Mouse (Mus musculus) limb, embryonic 11.5 days (tissue): Measurements from ENCODE around the gene Smim24. TPM values are rescaled to one million over a fixed set of nuclear protein-coding genes. Genes with fewer than 3 reads are reported as not detected.

Experiments
- ATAC-seq: fragments of 200-750 bp; cut with Nextera tagmentation; 2 replicates; pipeline ENCODE4 v1.8.0; 2017; ENCODE audit warnings: low read depth; ENCODE audit not compliant: insufficient number of reproducible peaks, low FRiP score, low TSS enrichment
- DNase-seq: peaks from one replicate; pipeline ENCODE4 v3.0.0-alpha.2; 2015; ENCODE audit warnings: low spot score
- H3K27ac ChIP-seq: fragments of 300-500 bp; sonication (generic); replicated peaks from 2 replicates; pipeline ENCODE4 v1.5.1; 2014; ENCODE audit warnings: low read depth, mild to moderate bottlenecking, low read length
- H3K27me3 ChIP-seq: fragments of 300-500 bp; sonication (generic); 2 replicates; pipeline ENCODE4 v1.6.1; 2014; ENCODE audit warnings: mild to moderate bottlenecking, low read length, mixed read lengths; ENCODE audit not compliant: control insufficient read depth, insufficient read depth
- H3K36me3 ChIP-seq: fragments of 300-500 bp; sonication (generic); 2 replicates; pipeline ENCODE4 v1.6.1; 2014; ENCODE audit warnings: mild to moderate bottlenecking, low read length, moderate library complexity, mixed read lengths; ENCODE audit not compliant: control insufficient read depth, insufficient read depth
- H3K4me1 ChIP-seq: fragments of 300-500 bp; sonication (generic); 2 replicates; pipeline ENCODE4 v1.6.1; 2014; ENCODE audit warnings: low read length, mixed read lengths; ENCODE audit not compliant: control insufficient read depth, insufficient read depth
- H3K4me2 ChIP-seq: fragments of 300-500 bp; sonication (generic); 2 replicates; pipeline ENCODE4 v1.6.1; 2014; ENCODE audit warnings: low read depth, mild to moderate bottlenecking, moderate library complexity; ENCODE audit not compliant: severe bottlenecking
- H3K4me3 ChIP-seq: fragments of 300-500 bp; sonication (generic); 2 replicates; pipeline ENCODE4 v1.5.1; 2014; ENCODE audit warnings: low read depth, low read length
- H3K9ac ChIP-seq: fragments of 300-500 bp; sonication (generic); 2 replicates; pipeline ENCODE4 v1.6.1; 2014; ENCODE audit warnings: mild to moderate bottlenecking, low read length
- H3K9me3 ChIP-seq: fragments of 300-500 bp; sonication (generic); 2 replicates; pipeline ENCODE4 v1.6.1; 2016; ENCODE audit warnings: low read length; ENCODE audit not compliant: control insufficient read depth
- WGBS: fragments of 180-500 bp; shearing (Covaris S2); extraction: QIAGEN DNeasy Blood & Tissue Kit; methylation state at CpG from one replicate; pipeline ENCODE4 v1.1.7; 2014; 5-methylcytosine and 5-hydroxymethylcytosine counted together
- polyA plus RNA-seq: library from polyadenylated mRNA; unstranded; fragments of >200 nt; fragmentation: Nextera tagmentation; extraction: Ambion mirVana; gene quantifications from 2 replicates; pipeline ENCODE4 v1.2.1, GENCODE M21; 2014

Gene Smim24
- polyA plus RNA-seq, result 3.4 and 3.5 TPM in 2 replicates

- no peak within 1 kb of the TSS; the same call in none of the 2 replicates for H3K27ac ChIP-seq
- peak within 1 kb of the TSS; percentile 17; the same call in 1 of the 2 replicates for H3K4me3 ChIP-seq
- H3K4me1 ChIP-seq, result peaks cover 9% of the 10 kb centered on the region; the same call in 1 of the 2 replicates
- peak within 1 kb of the TSS; percentile 40; the same call in 1 of the 2 replicates for H3K9ac ChIP-seq
- no peaks in the 10 kb centered on the region for H3K27me3 ChIP-seq
- ATAC-seq (no peak), DNase-seq (no peak)
- no peaks in the 10 kb centered on the region for H3K9me3 ChIP-seq
- peaks cover 6% of the 10 kb centered on the region; the same call in 1 of the 2 replicates for H3K36me3 ChIP-seq
- WGBS, result 60% methylated on average over 14 of the region's 14 CpGs
- peak within 1 kb of the TSS; percentile 24 for H3K4me2 ChIP-seq
Observed at GRCm38 (mm10) chr10:81392781-81393185, at the start of gene Smim24. Smim24 (plus strand) TSS chr10:81393051.

- ATAC-seq, result no peak
- H3K4me1 ChIP-seq, result peaks cover 22% of the 10 kb centered on the region
- 60% methylated on average over 8 of the region's 8 CpGs for WGBS
- H3K36me3 ChIP-seq, result peaks cover 2% of the 10 kb centered on the region; the same call in 1 of the 2 replicates
- H3K9me3 ChIP-seq, result no peaks in the 10 kb centered on the region
- H3K4me3 ChIP-seq, result no peak overlapping the region
- H3K4me2 ChIP-seq, result no peak overlapping the region
- H3K9ac ChIP-seq, result no peak overlapping the region
- peaks cover 34% of the 10 kb centered on the region for H3K27me3 ChIP-seq
- H3K27ac ChIP-seq, result no peak overlapping the region
- no peak for DNase-seq
Observed at GRCm38 (mm10) chr10:81344421-81345161, 48.3 kb upstream of the Smim24 start.

- H3K27ac ChIP-seq, result no peak overlapping the region
- no peaks in the 10 kb centered on the region for H3K9me3 ChIP-seq
- H3K4me3 ChIP-seq, result no peak overlapping the region
- H3K9ac ChIP-seq, result no peak overlapping the region
- H3K27me3 ChIP-seq, result peaks cover 34% of the 10 kb centered on the region
- H3K4me1 ChIP-seq, result peaks cover 24% of the 10 kb centered on the region
- DNase-seq, result no peak
- no peak for ATAC-seq
- WGBS, result 87% methylated on average over 4 of the region's 4 CpGs
- peaks cover 2% of the 10 kb centered on the region; the same call in 1 of the 2 replicates for H3K36me3 ChIP-seq
- H3K4me2 ChIP-seq, result no peak overlapping the region
Observed at GRCm38 (mm10) chr10:81345162-81345534, 47.7 kb upstream of the Smim24 start.

GRCm38 (mm10) chr10:81346453-81347067 is 46.3 kb upstream of the Smim24 start:
- Histone ChIP-seq H3K9me3 (no peaks in the 10 kb centered on the region), H3K36me3 (peaks cover 2% of the 10 kb centered on the region; the same call in 1 of the 2 replicates), H3K27ac (no peak overlapping the region; the same call in 1 of the 2 replicates), H3K4me2 (peak overlapping the region; percentile 51), H3K4me3 (peak overlapping the region; percentile 30), H3K9ac (peak overlapping the region; percentile 43), H3K4me1 (peaks cover 24% of the 10 kb centered on the region), H3K27me3 (peaks cover 29% of the 10 kb centered on the region)
- DNase-seq (peak; percentile 82), ATAC-seq (no peak)
- WGBS, result 5% methylated on average over 50 of the region's 55 CpGs

- Histone ChIP-seq H3K4me1 (peaks cover 20% of the 10 kb centered on the region), H3K4me3 (peak overlapping the region; percentile 98), H3K4me2 (peak overlapping the region; percentile 89), H3K27me3 (peaks cover 6% of the 10 kb centered on the region; the same call in 1 of the 2 replicates), H3K9ac (peak overlapping the region; percentile 92; the same call in 1 of the 2 replicates), H3K36me3 (peaks cover 2% of the 10 kb centered on the region; the same call in 1 of the 2 replicates), H3K27ac (no peak overlapping the region), H3K9me3 (no peaks in the 10 kb centered on the region)
- no peak for DNase-seq
- no peak for ATAC-seq
- WGBS, result 8% methylated on average over 12 of the region's 12 CpGs
Observed at GRCm38 (mm10) chr10:81349146-81349545, 43.7 kb upstream of the Smim24 start.

GRCm38 (mm10) chr10:81349961-81350350 is 42.9 kb upstream of the Smim24 start:
- H3K9me3 ChIP-seq, result no peaks in the 10 kb centered on the region
- peak overlapping the region; percentile 92 for H3K9ac ChIP-seq
- peak; percentile 1; the same call in 1 of the 2 replicates for ATAC-seq
- 0% methylated on average over 25 of the region's 29 CpGs for WGBS
- no peak for DNase-seq
- peak overlapping the region; percentile 98 for H3K4me3 ChIP-seq
- peaks cover 2% of the 10 kb centered on the region; the same call in 1 of the 2 replicates for H3K36me3 ChIP-seq
- H3K27me3 ChIP-seq, result no peaks in the 10 kb centered on the region; the same call in 1 of the 2 replicates
- peaks cover 20% of the 10 kb centered on the region for H3K4me1 ChIP-seq
- peak overlapping the region; percentile 62; the same call in 1 of the 2 replicates for H3K27ac ChIP-seq
- peak overlapping the region; percentile 89 for H3K4me2 ChIP-seq

GRCm38 (mm10) chr10:81350351-81351063 is 42.3 kb upstream of the Smim24 start, which contains the start of gene Hmg20b:
Hmg20b (minus strand) TSS chr10:81350480.
- Histone ChIP-seq H3K9me3 (no peaks in the 10 kb centered on the region), H3K4me2 (peak within 1 kb of the TSS; percentile 89), H3K27ac (peak within 1 kb of the TSS; percentile 62; the same call in 1 of the 2 replicates), H3K4me1 (peaks cover 20% of the 10 kb centered on the region), H3K4me3 (peak within 1 kb of the TSS; percentile 98), H3K36me3 (peaks cover 2% of the 10 kb centered on the region; the same call in 1 of the 2 replicates), H3K27me3 (no peaks in the 10 kb centered on the region; the same call in 1 of the 2 replicates), H3K9ac (peak within 1 kb of the TSS; percentile 92)
- DNase-seq (peak; percentile 99), ATAC-seq (peak; percentile 88)
- under 1% methylated on average over 54 of the region's 54 CpGs for WGBS
